Mouse (Mus musculus) hindbrain, embryonic 16.5 days (tissue): ENCODE measurements at regions not wholly inside any gene's neighbourhood (a gene's known extent, or its start where the extent isn't known, plus 50 kb on each side); places are given as distances from the start of the nearest gene placed in this dataset.

Experiments used
- ATAC-seq: fragments of 200-750 bp; cut with Nextera tagmentation; 2 replicates; pipeline ENCODE4 v1.8.0; 2017; ENCODE audit warnings: moderate TSS enrichment, moderate library complexity
- H3K27ac ChIP-seq: fragments of 300-500 bp; sonication (generic); 2 replicates; pipeline ENCODE4 v1.5.1; 2014; ENCODE audit warnings: low read depth, mild to moderate bottlenecking, control low read depth, low read length, moderate library complexity
- H3K27me3 ChIP-seq: fragments of 300-500 bp; sonication (generic); replicated peaks from 2 replicates; pipeline ENCODE4 v1.6.1; 2014; ENCODE audit warnings: low read length; ENCODE audit not compliant: control insufficient read depth, insufficient read depth
- H3K36me3 ChIP-seq: fragments of 300-500 bp; sonication (generic); 2 replicates; pipeline ENCODE4 v1.6.1; 2014; ENCODE audit warnings: mild to moderate bottlenecking, low read length, moderate library complexity, mixed read lengths; ENCODE audit not compliant: control insufficient read depth, insufficient read depth
- H3K4me1 ChIP-seq: fragments of 300-500 bp; sonication (generic); 2 replicates; pipeline ENCODE4 v1.6.1; 2014; ENCODE audit warnings: low read depth, low read length; ENCODE audit not compliant: control insufficient read depth, insufficient read depth
- H3K4me2 ChIP-seq: fragments of 300-500 bp; sonication (generic); 2 replicates; pipeline ENCODE4 v1.6.1; 2014; ENCODE audit warnings: mild to moderate bottlenecking, low read length, control low read depth, moderate library complexity
- H3K4me3 ChIP-seq: fragments of 300-500 bp; sonication (generic); 2 replicates; pipeline ENCODE4 v1.5.1; 2014; ENCODE audit warnings: mild to moderate bottlenecking, low read length, control low read depth, moderate library complexity
- H3K9ac ChIP-seq: fragments of 300-500 bp; sonication (generic); 2 replicates; pipeline ENCODE4 v1.6.1; 2014; ENCODE audit warnings: low read depth, mild to moderate bottlenecking, control low read depth, low read length, moderate library complexity
- H3K9me3 ChIP-seq: fragments of 300-500 bp; sonication (generic); 2 replicates; pipeline ENCODE4 v1.6.1; 2014; ENCODE audit warnings: mild to moderate bottlenecking, low read length, moderate library complexity; ENCODE audit not compliant: control insufficient read depth
- WGBS: fragments of 180-500 bp; shearing (Covaris S2); extraction: QIAGEN DNeasy Blood & Tissue Kit; methylation state at CpG from one replicate; pipeline ENCODE4 v1.1.7; 2014; 5-methylcytosine and 5-hydroxymethylcytosine counted together

- no peak for ATAC-seq
- H3K36me3 ChIP-seq: no peaks in the 10 kb centered on the region
- H3K4me2 ChIP-seq: no peak overlapping the region
- no peak overlapping the region for H3K9ac ChIP-seq
- H3K4me1 ChIP-seq: peaks cover 3% of the 10 kb centered on the region; the same call in 1 of the 2 replicates
- H3K4me3 ChIP-seq: no peak overlapping the region
- H3K27me3 ChIP-seq: no peaks in the 10 kb centered on the region
- 80% methylated on average over 3 of the region's 3 CpGs for WGBS
- no peak overlapping the region for H3K27ac ChIP-seq
- H3K9me3 ChIP-seq: no peaks in the 10 kb centered on the region
Observed at GRCm38 (mm10) chr16:58352156-58352555, 56.1 kb upstream of the Dcbld2 start.

GRCm38 (mm10) chr16:58354551-58354950 lies 53.7 kb upstream of the Dcbld2 start:
- Histone ChIP-seq H3K36me3 (no peaks in the 10 kb centered on the region), H3K27ac (no peak overlapping the region), H3K4me2 (no peak overlapping the region), H3K27me3 (no peaks in the 10 kb centered on the region), H3K9ac (no peak overlapping the region), H3K4me3 (no peak overlapping the region), H3K4me1 (peaks cover 3% of the 10 kb centered on the region; the same call in 1 of the 2 replicates), H3K9me3 (no peaks in the 10 kb centered on the region)
- WGBS: 42% methylated on average over 6 of the region's 6 CpGs
- ATAC-seq: no peak
